Mouse (Mus musculus): ENCODE measurements around the gene Olfr282.
"Not testable (repeated sequence)": the region's sequence is repeated elsewhere in the genome, so short reads cannot be mapped to it uniquely, and the experiment has no call there.

Gene Olfr282

GRCm38 (mm10) chr15:98430925-98431324 is at the start of gene Olfr282:
Gene Olfr282 (plus strand): TSS chr15:98431225.
- not testable (repeated sequence) for DNase-seq (ENCODE audit: low read depth, low spot score)

GRCm38 (mm10) chr15:98387621-98388020 is 43.4 kb upstream of the Olfr282 start:
- no peak for DNase-seq (ENCODE audit: low read depth, low spot score)

- peak; percentile 66 for DNase-seq (ENCODE audit: low read depth, low spot score)
Measured at GRCm38 (mm10) chr15:98389796-98390195, 41.2 kb upstream of the Olfr282 start.

GRCm38 (mm10) chr15:98391081-98391902 is 39.7 kb upstream of the Olfr282 start:
- no peak for DNase-seq (ENCODE audit: low read depth, low spot score)

GRCm38 (mm10) chr15:98391903-98392187 is 39.2 kb upstream of the Olfr282 start:
- DNase-seq (ENCODE audit: low read depth, low spot score): no peak

- no peak for DNase-seq (ENCODE audit: low read depth, low spot score)
Measured at GRCm38 (mm10) chr15:98397136-98397535, 33.9 kb upstream of the Olfr282 start.

- no peak for DNase-seq (ENCODE audit: low read depth, low spot score)
Measured at GRCm38 (mm10) chr15:98402356-98402755, 28.7 kb upstream of the Olfr282 start.

GRCm38 (mm10) chr15:98408406-98409060 is 22.5 kb upstream of the Olfr282 start:
- DNase-seq (ENCODE audit: low read depth, low spot score): no peak

GRCm38 (mm10) chr15:98409635-98410034 is 21.4 kb upstream of the Olfr282 start:
- no peak for DNase-seq (ENCODE audit: low read depth, low spot score)

GRCm38 (mm10) chr15:98410249-98410648 is 20.8 kb upstream of the Olfr282 start:
- no peak for DNase-seq (ENCODE audit: low read depth, low spot score)

- no peak for DNase-seq (ENCODE audit: low read depth, low spot score)
Measured at GRCm38 (mm10) chr15:98415996-98416395, 15.0 kb upstream of the Olfr282 start.

- DNase-seq (ENCODE audit: low read depth, low spot score): not testable (repeated sequence)
Measured at GRCm38 (mm10) chr15:98416802-98417201, 14.2 kb upstream of the Olfr282 start.

GRCm38 (mm10) chr15:98417285-98417684 is 13.7 kb upstream of the Olfr282 start:
- DNase-seq (ENCODE audit: low read depth, low spot score): not testable (repeated sequence)

GRCm38 (mm10) chr15:98418096-98418495 is 12.9 kb upstream of the Olfr282 start:
- no peak for DNase-seq (ENCODE audit: low read depth, low spot score)

GRCm38 (mm10) chr15:98420897-98421296 is 10.1 kb upstream of the Olfr282 start:
- DNase-seq (ENCODE audit: low read depth, low spot score): no peak

GRCm38 (mm10) chr15:98424326-98424725 is 6.7 kb upstream of the Olfr282 start:
- no peak for DNase-seq (ENCODE audit: low read depth, low spot score)

GRCm38 (mm10) chr15:98424753-98425152 is 6.3 kb upstream of the Olfr282 start:
- no peak for DNase-seq (ENCODE audit: low read depth, low spot score)

- no peak for DNase-seq (ENCODE audit: low read depth, low spot score)
Measured at GRCm38 (mm10) chr15:98425188-98425587, 5.8 kb upstream of the Olfr282 start.

GRCm38 (mm10) chr15:98444561-98444960 is 13.5 kb downstream of the Olfr282 start:
- no peak for DNase-seq (ENCODE audit: low read depth, low spot score)

- DNase-seq (ENCODE audit: low read depth, low spot score): peak; percentile 8
Measured at GRCm38 (mm10) chr15:98448521-98448920, 17.5 kb downstream of the Olfr282 start.

- no peak for DNase-seq (ENCODE audit: low read depth, low spot score)
Measured at GRCm38 (mm10) chr15:98452288-98452687, 21.3 kb downstream of the Olfr282 start, which contains the start of gene Olfr281. Gene Olfr281 (plus strand): TSS chr15:98452588.

- no peak for DNase-seq (ENCODE audit: low read depth, low spot score)
Measured at GRCm38 (mm10) chr15:98469596-98469995, 38.6 kb downstream of the Olfr282 start, which contains the start of gene OR5BS1P. Gene OR5BS1P (plus strand): TSS chr15:98469896.

- DNase-seq (ENCODE audit: low read depth, low spot score): no peak
Measured at GRCm38 (mm10) chr15:98471539-98471938, 40.5 kb downstream of the Olfr282 start.
